Mouse (Mus musculus) intestine, embryonic 14.5 days (tissue): ENCODE results near the gene Tsen54. TPM values are rescaled to one million over a fixed set of nuclear protein-coding genes. Genes with fewer than 3 reads are reported as not detected.

ENCODE experiments used
- ATAC-seq: fragments of 200-750 bp; cut with Nextera tagmentation; replicated peaks from 2 replicates; pipeline ENCODE4 v1.8.0; 2017; ENCODE audit warnings: low read depth, moderate number of reproducible peaks, moderate TSS enrichment, moderate library complexity; ENCODE audit not compliant: low FRiP score, low TSS enrichment
- DNase-seq: peaks from one replicate; pipeline ENCODE4 v3.0.0-alpha.2; 2018; ENCODE audit warnings: low spot score
- H3K27ac ChIP-seq: fragments of 300-500 bp; sonication (generic); 2 replicates; pipeline ENCODE4 v1.5.1; 2014; ENCODE audit warnings: low read depth, mild to moderate bottlenecking, control low read depth
- H3K27me3 ChIP-seq: fragments of 300-500 bp; sonication (generic); replicated peaks from 2 replicates; pipeline ENCODE4 v1.6.1; 2014; ENCODE audit warnings: low read length, control low read depth; ENCODE audit not compliant: control insufficient read depth, insufficient read depth
- H3K36me3 ChIP-seq: fragments of 300-500 bp; sonication (generic); 2 replicates; pipeline ENCODE4 v1.6.1; 2014; ENCODE audit warnings: low read length, control low read depth; ENCODE audit not compliant: control insufficient read depth, insufficient read depth
- H3K4me1 ChIP-seq: fragments of 300-500 bp; sonication (generic); replicated peaks from 2 replicates; pipeline ENCODE4 v1.6.1; 2014; ENCODE audit warnings: low read length, control low read depth, mixed read lengths; ENCODE audit not compliant: control insufficient read depth, insufficient read depth
- H3K4me2 ChIP-seq: fragments of 300-500 bp; sonication (generic); 2 replicates; pipeline ENCODE4 v1.6.1; 2014; ENCODE audit warnings: low read length
- H3K4me3 ChIP-seq: fragments of 300-500 bp; sonication (generic); 2 replicates; pipeline ENCODE4 v1.5.1; 2014; ENCODE audit warnings: low read depth, low read length, control low read depth, mixed read lengths
- H3K9ac ChIP-seq: fragments of 300-500 bp; sonication (generic); 2 replicates; pipeline ENCODE4 v1.6.1; 2014; ENCODE audit warnings: mild to moderate bottlenecking, low read length
- H3K9me3 ChIP-seq: fragments of 300-500 bp; sonication (generic); 2 replicates; pipeline ENCODE4 v1.6.1; 2016; ENCODE audit warnings: low read length, control low read depth; ENCODE audit not compliant: control insufficient read depth
- WGBS: fragments of 180-500 bp; shearing (Covaris S2); extraction: QIAGEN DNeasy Blood & Tissue Kit; methylation state at CpG from one replicate; pipeline ENCODE4 v1.1.7; 2014; 5-methylcytosine and 5-hydroxymethylcytosine counted together
- polyA plus RNA-seq: library from polyadenylated mRNA; unstranded; fragments of >200 nt; fragmentation: Nextera tagmentation; extraction: Ambion mirVana; gene quantifications from 2 replicates; pipeline ENCODE4 v1.2.1, GENCODE M21; 2014

Tsen54 gene
- polyA plus RNA-seq, 1 experiment from 2014 or later = 30.7 TPM

DNA sequence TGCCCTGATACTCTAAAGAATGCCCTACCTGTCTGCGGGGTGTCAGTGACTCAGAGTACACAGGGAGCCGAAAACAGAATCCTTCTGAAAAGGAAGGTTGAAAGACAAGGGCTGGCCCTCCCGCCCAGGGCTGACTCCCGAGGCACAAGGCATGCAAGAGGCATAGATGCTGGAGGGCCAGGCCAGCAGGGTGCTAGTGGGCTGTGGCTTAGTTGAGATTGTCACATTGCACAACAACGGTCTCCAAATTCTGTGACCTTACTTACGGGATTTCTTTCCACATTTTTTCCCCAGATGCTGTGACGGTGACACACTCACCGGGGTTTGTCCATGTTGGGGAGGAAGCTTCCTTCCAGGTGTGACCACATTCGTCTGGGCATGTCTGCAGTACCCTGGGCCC, 37.6 kb upstream of the Tsen54 start:
- WGBS = 81% methylated on average over 9 of the region's 9 CpGs
- no peak for ATAC-seq
- Histone ChIP-seq H3K27me3 (no peaks in the 10 kb centered on the region), H3K36me3 (no peaks in the 10 kb centered on the region), H3K27ac (no peak overlapping the region), H3K4me1 (peaks cover 22% of the 10 kb centered on the region), H3K9me3 (no peaks in the 10 kb centered on the region), H3K4me3 (no peak overlapping the region), H3K9ac (no peak overlapping the region), H3K4me2 (no peak overlapping the region)
- no peak for DNase-seq

DNA sequence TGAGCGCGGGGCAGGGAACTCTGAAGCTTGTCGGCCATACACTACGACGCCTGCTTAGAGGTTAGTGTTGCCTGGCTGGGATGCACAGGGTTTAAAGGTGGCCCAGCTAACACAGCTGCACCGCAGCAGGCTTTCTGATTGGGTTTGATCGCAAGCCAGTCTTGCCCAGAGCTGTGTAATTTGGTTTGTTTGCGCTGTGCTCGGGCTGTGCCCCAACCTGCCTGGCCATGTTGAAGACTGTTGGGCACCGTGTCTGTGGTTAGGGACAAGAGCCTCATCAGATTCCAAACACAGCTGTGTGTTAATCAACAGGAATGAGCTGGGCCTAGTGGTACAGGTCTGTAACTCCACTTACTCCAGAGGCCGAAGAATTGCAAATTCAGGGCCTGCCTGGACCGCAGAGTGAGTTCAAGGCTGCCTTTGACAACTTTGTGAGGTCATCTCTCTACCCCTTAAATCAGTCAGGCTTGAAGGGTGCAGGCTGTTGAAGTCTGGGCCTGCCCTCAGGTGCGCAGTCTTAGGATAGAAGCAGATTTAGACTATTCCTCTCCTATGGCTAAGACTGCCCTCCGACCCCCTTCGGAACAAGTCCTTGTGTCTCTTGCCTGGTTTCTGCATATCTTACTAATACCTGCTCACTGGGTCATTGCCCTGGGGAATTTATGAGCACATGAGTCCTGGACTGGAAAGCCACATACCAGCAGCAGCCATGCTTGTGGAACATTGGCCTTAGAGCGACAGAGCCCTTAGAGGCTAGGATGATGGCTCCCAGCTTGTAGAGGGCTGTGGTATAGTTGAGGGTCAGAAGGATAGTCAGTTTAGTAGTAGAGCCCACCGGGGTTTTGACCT, 36.8 kb upstream of the Tsen54 start:
- Histone ChIP-seq H3K4me3 (no peak overlapping the region), H3K27me3 (no peaks in the 10 kb centered on the region), H3K4me2 (no peak overlapping the region), H3K4me1 (peaks cover 22% of the 10 kb centered on the region), H3K9ac (no peak overlapping the region), H3K36me3 (no peaks in the 10 kb centered on the region), H3K27ac (no peak overlapping the region), H3K9me3 (no peaks in the 10 kb centered on the region)
- no peak for DNase-seq
- no peak for ATAC-seq
- 89% methylated on average over 17 of the region's 17 CpGs for WGBS

- H3K4me1 ChIP-seq = peaks cover 22% of the 10 kb centered on the region
- DNase-seq = peak; percentile 82
- 9% methylated on average over 9 of the region's 9 CpGs for WGBS
- no peak overlapping the region for H3K4me3 ChIP-seq
- no peaks in the 10 kb centered on the region for H3K27me3 ChIP-seq
- peak; percentile 84 for ATAC-seq
- H3K9me3 ChIP-seq = no peaks in the 10 kb centered on the region
- peak overlapping the region; percentile 35 for H3K4me2 ChIP-seq
- H3K27ac ChIP-seq = peak overlapping the region; percentile 84
- H3K9ac ChIP-seq = 0 out of 2 replicates have a peak overlapping the region, but pooled peaks have one; percentile 5
- H3K36me3 ChIP-seq = no peaks in the 10 kb centered on the region
Measured at GRCm38 (mm10) chr11:115779038-115779571, 35.4 kb upstream of the Tsen54 start.

DNA sequence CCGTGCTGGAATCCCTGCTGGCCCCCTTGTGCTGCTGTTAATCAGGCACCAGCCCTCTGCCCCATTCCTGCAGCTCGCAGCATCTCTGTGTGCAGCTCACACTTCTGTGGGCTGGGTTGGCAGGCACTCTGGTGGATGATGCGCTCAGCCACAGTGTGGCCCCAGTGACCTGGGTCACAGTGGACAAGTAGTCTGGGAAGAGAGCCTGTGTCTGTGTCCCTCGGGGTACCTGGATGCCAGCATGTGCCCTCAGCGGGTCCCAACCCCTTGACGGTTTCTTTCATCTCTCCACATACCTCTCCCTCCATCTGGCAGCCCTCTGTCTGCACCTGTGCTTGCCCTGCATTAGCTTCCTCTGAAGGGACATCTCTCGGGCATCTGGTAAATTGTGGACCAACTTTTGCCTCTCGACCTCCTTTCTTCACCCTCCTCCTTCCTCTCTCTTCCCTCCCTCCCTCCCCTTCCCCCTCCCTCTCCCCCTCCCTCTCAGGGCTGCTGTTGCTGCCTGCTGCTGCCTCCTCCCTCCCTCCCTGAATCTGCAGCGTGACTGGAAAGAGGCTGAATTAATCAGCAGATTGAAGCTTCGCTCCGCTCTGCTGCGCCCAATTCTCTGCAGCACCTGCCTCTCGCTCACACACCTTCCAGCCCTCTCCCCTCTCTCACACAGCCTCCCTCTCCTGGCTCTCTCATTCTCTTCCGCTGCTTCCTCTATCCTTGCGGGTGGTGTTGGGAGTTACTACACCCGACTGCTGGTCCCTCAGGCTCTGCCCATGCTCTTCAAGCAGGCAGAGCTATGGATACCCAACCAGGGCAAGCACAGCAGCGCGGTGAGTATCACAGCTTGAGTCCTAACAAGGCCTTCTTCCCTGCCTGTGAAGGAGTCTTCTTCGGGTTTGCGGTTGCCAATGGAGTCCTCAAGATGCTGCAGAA, 34.1 kb upstream of the Tsen54 start:
- Histone ChIP-seq H3K4me1 (peaks cover 22% of the 10 kb centered on the region), H3K9ac (no peak overlapping the region), H3K36me3 (no peaks in the 10 kb centered on the region), H3K4me3 (no peak overlapping the region), H3K27ac (peak overlapping the region; percentile 47; the same call in 1 of the 2 replicates), H3K9me3 (no peaks in the 10 kb centered on the region), H3K27me3 (no peaks in the 10 kb centered on the region), H3K4me2 (no peak overlapping the region)
- WGBS = 35% methylated on average over 20 of the region's 20 CpGs
- DNase-seq = no peak
- ATAC-seq = no peak

DNA sequence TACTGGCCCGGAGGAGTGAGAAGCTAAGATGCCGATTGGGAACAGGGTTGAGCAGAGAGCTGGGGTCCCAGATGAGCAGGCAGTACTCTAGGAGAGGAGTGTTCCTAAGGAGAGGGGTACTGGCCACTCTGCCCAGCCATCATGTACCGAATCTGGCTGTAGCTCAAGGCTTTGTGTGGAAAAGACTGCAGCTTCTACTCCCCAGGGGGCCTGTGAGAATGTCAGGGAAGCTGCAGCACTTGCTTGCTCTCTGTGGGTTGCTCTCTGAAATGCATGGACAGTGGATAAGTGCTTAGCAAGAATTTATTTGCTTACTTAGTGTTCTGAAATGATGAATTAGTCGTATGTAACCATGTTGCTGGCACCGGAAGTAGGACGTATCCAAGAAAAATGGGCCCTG, 28.1 kb upstream of the Tsen54 start:
- no peak overlapping the region for H3K27ac ChIP-seq
- peaks cover 38% of the 10 kb centered on the region for H3K36me3 ChIP-seq
- H3K9ac ChIP-seq = no peak overlapping the region
- ATAC-seq (no peak), DNase-seq (no peak)
- H3K9me3 ChIP-seq = no peaks in the 10 kb centered on the region
- no peak overlapping the region for H3K4me3 ChIP-seq
- WGBS = 74% methylated on average over 6 of the region's 6 CpGs
- no peaks in the 10 kb centered on the region for H3K27me3 ChIP-seq
- no peaks in the 10 kb centered on the region for H3K4me1 ChIP-seq
- H3K4me2 ChIP-seq = no peak overlapping the region

GRCm38 (mm10) chr11:115789787-115790186, 24.7 kb upstream of the Tsen54 start:
- DNase-seq = no peak
- ATAC-seq = no peak
- Histone ChIP-seq H3K4me3 (no peak overlapping the region), H3K27ac (no peak overlapping the region), H3K36me3 (peaks cover 70% of the 10 kb centered on the region), H3K27me3 (no peaks in the 10 kb centered on the region), H3K4me1 (no peaks in the 10 kb centered on the region), H3K9me3 (no peaks in the 10 kb centered on the region), H3K4me2 (no peak overlapping the region), H3K9ac (no peak overlapping the region)
- 93% methylated on average over 7 of the region's 7 CpGs for WGBS

GRCm38 (mm10) chr11:115791919-115792318, 22.6 kb upstream of the Tsen54 start:
- H3K9me3 ChIP-seq = no peaks in the 10 kb centered on the region
- ATAC-seq (no peak), DNase-seq (no peak)
- H3K4me3 ChIP-seq = no peak overlapping the region
- 97% methylated on average over 16 of the region's 16 CpGs for WGBS
- no peak overlapping the region for H3K27ac ChIP-seq
- H3K4me1 ChIP-seq = no peaks in the 10 kb centered on the region
- no peaks in the 10 kb centered on the region for H3K27me3 ChIP-seq
- H3K9ac ChIP-seq = no peak overlapping the region
- H3K36me3 ChIP-seq = peaks cover 83% of the 10 kb centered on the region
- no peak overlapping the region for H3K4me2 ChIP-seq

DNA sequence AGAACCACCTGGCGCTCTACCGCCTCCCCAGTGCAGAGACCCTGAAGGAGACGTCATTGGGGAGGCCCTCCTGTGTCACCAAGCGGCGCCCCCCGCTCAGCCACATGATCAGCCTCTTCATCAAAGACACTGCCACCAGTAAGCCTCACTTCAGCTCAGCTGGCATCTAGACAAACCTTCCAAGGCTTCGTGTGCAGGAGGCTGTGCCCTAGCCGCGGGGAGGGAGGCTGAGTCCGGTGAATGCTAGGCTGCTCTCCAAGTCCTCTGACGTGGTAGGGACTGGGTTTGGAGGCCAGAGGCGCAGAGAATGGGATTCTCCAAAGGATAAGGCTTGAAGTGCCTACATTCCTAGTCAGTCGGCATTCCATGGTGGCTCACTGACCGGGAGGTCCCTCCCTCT, 22.2 kb upstream of the Tsen54 start:
- Histone ChIP-seq H3K4me2 (no peak overlapping the region), H3K36me3 (peaks cover 87% of the 10 kb centered on the region), H3K4me3 (no peak overlapping the region), H3K27ac (no peak overlapping the region), H3K9me3 (no peaks in the 10 kb centered on the region), H3K4me1 (no peaks in the 10 kb centered on the region), H3K9ac (no peak overlapping the region), H3K27me3 (no peaks in the 10 kb centered on the region)
- no peak for DNase-seq
- WGBS = 88% methylated on average over 14 of the region's 14 CpGs
- ATAC-seq = no peak
